Mouse (Mus musculus): ENCODE measurements around the gene Kif21b.

DNA sequence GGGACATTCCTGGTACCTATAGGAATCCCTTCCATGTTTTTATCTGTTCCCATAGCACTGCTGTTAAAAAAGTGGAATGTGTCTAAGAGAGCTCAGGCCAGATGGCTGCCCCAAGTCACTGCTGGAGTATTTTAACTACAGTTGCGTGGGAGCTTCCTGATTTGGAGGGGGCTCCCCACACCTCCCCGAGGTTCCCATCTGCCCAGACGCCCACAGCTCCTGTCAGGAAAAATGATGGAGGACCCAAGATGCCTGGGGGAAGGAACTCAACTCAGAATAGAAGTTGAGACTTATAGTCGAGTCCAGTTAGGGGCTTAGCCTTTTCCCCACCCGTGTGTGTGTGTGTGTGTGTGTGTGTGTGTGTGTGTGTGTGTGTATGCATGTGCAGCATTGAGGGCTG, 2.8 kb upstream of the Kif21b start:
- TF ChIP-seq POLR2A (IDR thresholded peaks at IDR 0.05; ENCODE audit: borderline replicate concordance, control insufficient read depth, low read depth, low read length) (no peak), CTCF (IDR thresholded peaks at IDR 0.05; ENCODE audit: control insufficient read depth, insufficient read depth, low read length) (no peak)

Measured in bone marrow, adult 2 months (tissue).